Mouse (Mus musculus): Measurements from ENCODE around the gene Faim2.

GRCm38 (mm10) chr15:99558947-99559346 is 31.0 kb upstream of the Faim2 start:
- TF ChIP-seq CHD2 (IDR thresholded peaks at IDR 0.05; ENCODE audit: low read depth, low read length) (no peak), HCFC1 (IDR thresholded peaks at IDR 0.05; ENCODE audit: borderline replicate concordance, insufficient read depth, low read length) (no peak), ZNF384 (IDR thresholded peaks at IDR 0.05; ENCODE audit: low read depth, low read length) (no peak), ZC3H11A (IDR thresholded peaks at IDR 0.05; ENCODE audit: borderline replicate concordance, low read depth, low read length) (no peak), MAFK (IDR thresholded peaks at IDR 0.05; ENCODE audit: insufficient read depth, low read depth, low read length) (no peak)
